Mouse (Mus musculus): ENCODE results near the gene St3gal3. TPM values are rescaled to one million over a fixed set of nuclear protein-coding genes. Genes with fewer than 3 reads are reported as not detected.

Gene St3gal3
- polyA plus RNA-seq, 1 experiment from 2014 or later, result 8.5 TPM

GRCm38 (mm10) chr4:117997381-117998269 lies 137.1 kb downstream of the St3gal3 start:
- Histone ChIP-seq H3K4me1 (peaks cover 16% of the 10 kb centered on the region), H3K4me2 (peak overlapping the region; percentile 17; the same call in 1 of the 2 replicates), H3K27me3 (no peaks in the 10 kb centered on the region), H3K9ac (no peak overlapping the region), H3K36me3 (replicated peaks) (no peaks in the 10 kb centered on the region), H3K27ac (no peak overlapping the region), H3K9me3 (no peaks in the 10 kb centered on the region), H3K4me3 (replicated peaks) (no peak overlapping the region)
- WGBS, result 11% methylated on average over 20 of the region's 20 CpGs
- ATAC-seq (ENCODE audit: low FRiP score), result peak; percentile 55; the same call in 1 of the 2 replicates

- H3K4me3 ChIP-seq (replicated peaks), result no peak overlapping the region
- ATAC-seq (ENCODE audit: low FRiP score), result no peak
- H3K4me2 ChIP-seq, result no peak overlapping the region
- no peak overlapping the region for H3K9ac ChIP-seq
- peaks cover 16% of the 10 kb centered on the region for H3K4me1 ChIP-seq
- no peaks in the 10 kb centered on the region for H3K9me3 ChIP-seq
- no peaks in the 10 kb centered on the region for H3K36me3 ChIP-seq (replicated peaks)
- no peak overlapping the region for H3K27ac ChIP-seq
- no peaks in the 10 kb centered on the region for H3K27me3 ChIP-seq
- 88% methylated on average over 5 of the region's 5 CpGs for WGBS
Measured at GRCm38 (mm10) chr4:117996701-117997100, 138.0 kb downstream of the St3gal3 start.

GRCm38 (mm10) chr4:117995461-117995860 lies 139.3 kb downstream of the St3gal3 start:
- no peak overlapping the region for H3K4me2 ChIP-seq
- no peaks in the 10 kb centered on the region for H3K9me3 ChIP-seq
- H3K36me3 ChIP-seq (replicated peaks), result no peaks in the 10 kb centered on the region
- no peak overlapping the region for H3K27ac ChIP-seq
- peaks cover 14% of the 10 kb centered on the region for H3K4me1 ChIP-seq
- WGBS, result 88% methylated on average over 1 of the region's 1 CpGs
- H3K4me3 ChIP-seq (replicated peaks), result no peak overlapping the region
- no peak overlapping the region for H3K9ac ChIP-seq
- no peak for ATAC-seq (ENCODE audit: low FRiP score)
- H3K27me3 ChIP-seq, result no peaks in the 10 kb centered on the region

GRCm38 (mm10) chr4:117993421-117993820 lies 141.3 kb downstream of the St3gal3 start:
- WGBS, result 77% methylated on average over 2 of the region's 2 CpGs
- Histone ChIP-seq H3K9ac (no peak overlapping the region), H3K27me3 (no peaks in the 10 kb centered on the region), H3K4me3 (replicated peaks) (no peak overlapping the region), H3K27ac (no peak overlapping the region), H3K4me2 (no peak overlapping the region), H3K9me3 (no peaks in the 10 kb centered on the region), H3K36me3 (replicated peaks) (no peaks in the 10 kb centered on the region), H3K4me1 (peaks cover 13% of the 10 kb centered on the region)
- no peak for ATAC-seq (ENCODE audit: low FRiP score)

- H3K4me3 ChIP-seq (replicated peaks), result no peak overlapping the region
Measured at GRCm38 (mm10) chr4:117992872-117993271, 141.8 kb downstream of the St3gal3 start.

GRCm38 (mm10) chr4:117992036-117992435 lies 142.7 kb downstream of the St3gal3 start:
- H3K36me3 ChIP-seq (replicated peaks), result no peaks in the 10 kb centered on the region
- H3K4me3 ChIP-seq (replicated peaks), result no peak overlapping the region
- no peaks in the 10 kb centered on the region for H3K27me3 ChIP-seq
- H3K4me1 ChIP-seq, result peaks cover 1% of the 10 kb centered on the region; the same call in 1 of the 2 replicates
- ATAC-seq (ENCODE audit: low FRiP score), result no peak
- no peaks in the 10 kb centered on the region for H3K9me3 ChIP-seq
- H3K4me2 ChIP-seq, result no peak overlapping the region
- no peak overlapping the region for H3K9ac ChIP-seq
- no peak overlapping the region for H3K27ac ChIP-seq
- 86% methylated on average over 3 of the region's 3 CpGs for WGBS

More at GRCm38 (mm10) chr4:117992872-117993271, 141.8 kb downstream of the St3gal3 start:
- Histone ChIP-seq H3K9me3 (no peaks in the 10 kb centered on the region), H3K4me1 (peaks cover 10% of the 10 kb centered on the region), H3K27me3 (no peaks in the 10 kb centered on the region), H3K9ac (no peak overlapping the region), H3K36me3 (replicated peaks) (no peaks in the 10 kb centered on the region), H3K27ac (no peak overlapping the region), H3K4me2 (no peak overlapping the region)
- no peak for ATAC-seq (ENCODE audit: low FRiP score)
- 86% methylated on average over 7 of the region's 7 CpGs for WGBS

- Histone ChIP-seq H3K4me3 (replicated peaks) (no peak overlapping the region), H3K27me3 (no peaks in the 10 kb centered on the region), H3K36me3 (replicated peaks) (no peaks in the 10 kb centered on the region), H3K9ac (no peak overlapping the region), H3K4me2 (no peak overlapping the region), H3K9me3 (no peaks in the 10 kb centered on the region), H3K27ac (no peak overlapping the region), H3K4me1 (no peaks in the 10 kb centered on the region)
- 89% methylated on average over 8 of the region's 8 CpGs for WGBS
- no peak for ATAC-seq (ENCODE audit: low FRiP score)
Measured at GRCm38 (mm10) chr4:117991055-117991627, 143.6 kb downstream of the St3gal3 start.

GRCm38 (mm10) chr4:117990571-117990970 lies 144.1 kb downstream of the St3gal3 start:
- no peaks in the 10 kb centered on the region for H3K36me3 ChIP-seq (replicated peaks)
- no peaks in the 10 kb centered on the region for H3K27me3 ChIP-seq
- H3K9ac ChIP-seq, result no peak overlapping the region
- no peak overlapping the region for H3K27ac ChIP-seq
- H3K4me2 ChIP-seq, result no peak overlapping the region
- 60% methylated on average over 3 of the region's 3 CpGs for WGBS
- no peaks in the 10 kb centered on the region for H3K4me1 ChIP-seq
- ATAC-seq (ENCODE audit: low FRiP score), result no peak
- no peak overlapping the region for H3K4me3 ChIP-seq (replicated peaks)
- no peaks in the 10 kb centered on the region for H3K9me3 ChIP-seq

- no peak overlapping the region for H3K4me3 ChIP-seq (replicated peaks)
- ATAC-seq (ENCODE audit: low FRiP score), result no peak
- WGBS, result 90% methylated on average over 12 of the region's 12 CpGs
- H3K9me3 ChIP-seq, result no peaks in the 10 kb centered on the region
- no peak overlapping the region for H3K27ac ChIP-seq
- H3K4me2 ChIP-seq, result no peak overlapping the region
- H3K4me1 ChIP-seq, result no peaks in the 10 kb centered on the region
- no peak overlapping the region for H3K9ac ChIP-seq
- no peaks in the 10 kb centered on the region for H3K36me3 ChIP-seq (replicated peaks)
- H3K27me3 ChIP-seq, result no peaks in the 10 kb centered on the region
Measured at GRCm38 (mm10) chr4:117989801-117990200, 144.9 kb downstream of the St3gal3 start.

- 88% methylated on average over 8 of the region's 8 CpGs for WGBS
- H3K9me3 ChIP-seq, result no peaks in the 10 kb centered on the region
- no peaks in the 10 kb centered on the region for H3K36me3 ChIP-seq (replicated peaks)
- H3K4me2 ChIP-seq, result no peak overlapping the region
- H3K4me3 ChIP-seq (replicated peaks), result no peak overlapping the region
- no peak overlapping the region for H3K27ac ChIP-seq
- H3K9ac ChIP-seq, result no peak overlapping the region
- no peak for ATAC-seq (ENCODE audit: low FRiP score)
- H3K27me3 ChIP-seq, result no peaks in the 10 kb centered on the region
- H3K4me1 ChIP-seq, result no peaks in the 10 kb centered on the region
Measured at GRCm38 (mm10) chr4:117986766-117987165, 147.9 kb downstream of the St3gal3 start.

- Histone ChIP-seq H3K9me3 (no peaks in the 10 kb centered on the region), H3K4me1 (no peaks in the 10 kb centered on the region), H3K9ac (no peak overlapping the region), H3K27ac (no peak overlapping the region), H3K4me3 (replicated peaks) (no peak overlapping the region), H3K27me3 (no peaks in the 10 kb centered on the region), H3K36me3 (replicated peaks) (no peaks in the 10 kb centered on the region), H3K4me2 (no peak overlapping the region)
- 84% methylated on average over 8 of the region's 8 CpGs for WGBS
- ATAC-seq (ENCODE audit: low FRiP score), result no peak
Measured at GRCm38 (mm10) chr4:117984993-117985587, 149.6 kb downstream of the St3gal3 start.

- no peaks in the 10 kb centered on the region for H3K4me1 ChIP-seq
- H3K27me3 ChIP-seq, result no peaks in the 10 kb centered on the region
- H3K27ac ChIP-seq, result no peak overlapping the region
- no peaks in the 10 kb centered on the region for H3K9me3 ChIP-seq
- no peak overlapping the region for H3K9ac ChIP-seq
- 96% methylated on average over 3 of the region's 3 CpGs for WGBS
- no peak for ATAC-seq (ENCODE audit: low FRiP score)
- H3K4me2 ChIP-seq, result no peak overlapping the region
- H3K36me3 ChIP-seq (replicated peaks), result no peaks in the 10 kb centered on the region
- H3K4me3 ChIP-seq (replicated peaks), result no peak overlapping the region
Measured at GRCm38 (mm10) chr4:117984206-117984605, 150.5 kb downstream of the St3gal3 start.
